Mouse (Mus musculus): Measurements from ENCODE around the gene Ddx20. TPM values are rescaled to one million over a fixed set of nuclear protein-coding genes. Genes with fewer than 3 reads are reported as not detected.

Ddx20 gene
- polyA plus RNA-seq (2014; fragmentation: Nextera tagmentation; extraction: Ambion mirVana) = 40.7 and 45.6 TPM in 2 replicates

DNA sequence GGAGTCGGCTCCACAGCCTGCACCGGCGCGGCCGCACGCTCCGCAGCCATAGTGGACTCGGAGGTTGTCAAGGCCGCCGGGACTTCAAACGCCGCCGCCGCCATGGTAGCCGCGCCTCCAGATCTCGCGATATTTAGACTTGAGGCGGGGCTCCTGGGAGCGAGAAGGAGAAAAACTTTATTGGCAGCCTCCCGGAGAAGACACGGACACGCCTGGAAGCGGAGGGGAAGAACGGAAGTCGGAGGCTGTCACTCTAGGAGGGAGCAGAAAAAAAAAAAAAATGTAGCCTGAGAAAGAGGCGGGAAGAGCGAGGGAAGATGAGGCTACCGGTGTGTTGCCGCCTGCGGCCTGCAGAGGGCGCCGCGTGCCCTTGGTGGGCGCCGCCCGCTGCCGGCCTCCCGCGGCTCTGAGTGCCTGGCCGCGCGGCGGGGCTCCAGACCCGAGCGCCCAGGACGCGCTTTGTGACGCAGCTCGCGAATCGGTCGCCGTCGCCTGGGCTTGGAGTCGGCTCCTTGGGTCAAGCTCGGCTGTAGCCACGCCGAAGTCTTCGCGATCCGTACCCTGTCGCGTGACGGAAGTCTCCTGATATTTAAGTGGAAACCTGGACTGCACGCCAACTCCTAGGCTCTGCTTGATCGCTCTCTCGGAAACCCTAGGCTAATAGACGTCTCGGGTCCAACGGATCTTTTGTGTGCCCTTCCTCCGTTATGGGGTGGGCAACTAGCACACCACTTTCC lies at the start of gene Ddx20:
Gene Ddx20 (minus strand): TSS at position 251 of the 737 bp plus-strand sequence.
- no peaks in the 10 kb centered on the region for H3K4me1 ChIP-seq (replicated peaks; ENCODE audit: control insufficient read depth, insufficient read depth, low read length)
- no peaks in the 10 kb centered on the region for H3K27me3 ChIP-seq (ENCODE audit: control insufficient read depth, insufficient read depth, low read length)
- H3K27ac ChIP-seq (ENCODE audit: low read depth, low read length) = peak within 1 kb of the TSS; percentile 65
- DNase-seq (ENCODE audit: low spot score) = peak; percentile 98
- peak within 1 kb of the TSS; percentile 95 for H3K9ac ChIP-seq (ENCODE audit: low read depth, low read length)
- peak within 1 kb of the TSS; percentile 92 for H3K4me3 ChIP-seq (ENCODE audit: low read depth, low read length)
- peak within 1 kb of the TSS; percentile 49 for H3K4me2 ChIP-seq (replicated peaks; ENCODE audit: low read depth, low read length)
- H3K9me3 ChIP-seq (ENCODE audit: control insufficient read depth, low read length) = no peaks in the 10 kb centered on the region
- ATAC-seq (ENCODE audit: low FRiP score) = peak; percentile 96
- H3K36me3 ChIP-seq (ENCODE audit: control insufficient read depth, insufficient read depth, low read length) = no peaks in the 10 kb centered on the region
- under 1% methylated on average over 68 of the region's 72 CpGs for WGBS

DNA sequence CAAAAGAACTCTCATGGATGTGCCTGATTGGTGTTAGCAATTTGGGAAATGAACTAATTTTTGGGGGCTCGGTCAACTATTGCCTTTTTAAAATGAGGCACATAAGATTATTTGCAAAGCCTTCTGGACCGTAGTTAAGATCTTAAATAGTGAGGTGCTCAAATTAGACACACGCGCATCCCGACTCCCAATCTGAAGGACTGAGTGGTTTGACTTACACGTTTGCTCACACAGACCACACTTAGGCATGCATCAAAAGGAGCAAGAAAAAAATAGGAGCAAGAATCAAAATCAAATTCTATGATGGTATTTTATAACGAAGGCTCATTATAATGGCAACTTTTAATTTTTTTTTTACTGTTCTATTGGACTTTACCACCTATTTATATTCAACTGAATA lies 49.7 kb upstream of the Ddx20 start:
- no peak for DNase-seq (ENCODE audit: low spot score)
- no peak overlapping the region for H3K9ac ChIP-seq (ENCODE audit: low read depth, low read length)
- H3K36me3 ChIP-seq (ENCODE audit: control insufficient read depth, insufficient read depth, low read length) = no peaks in the 10 kb centered on the region
- no peaks in the 10 kb centered on the region for H3K27me3 ChIP-seq (ENCODE audit: control insufficient read depth, insufficient read depth, low read length)
- no peak for ATAC-seq (ENCODE audit: low FRiP score)
- H3K4me2 ChIP-seq (replicated peaks; ENCODE audit: low read depth, low read length) = no peak overlapping the region
- H3K4me3 ChIP-seq (ENCODE audit: low read depth, low read length) = no peak overlapping the region
- H3K27ac ChIP-seq (ENCODE audit: low read depth, low read length) = no peak overlapping the region
- H3K4me1 ChIP-seq (replicated peaks; ENCODE audit: control insufficient read depth, insufficient read depth, low read length) = no peaks in the 10 kb centered on the region
- H3K9me3 ChIP-seq (ENCODE audit: control insufficient read depth, low read length) = no peaks in the 10 kb centered on the region
- WGBS = 89% methylated on average over 7 of the region's 7 CpGs

DNA sequence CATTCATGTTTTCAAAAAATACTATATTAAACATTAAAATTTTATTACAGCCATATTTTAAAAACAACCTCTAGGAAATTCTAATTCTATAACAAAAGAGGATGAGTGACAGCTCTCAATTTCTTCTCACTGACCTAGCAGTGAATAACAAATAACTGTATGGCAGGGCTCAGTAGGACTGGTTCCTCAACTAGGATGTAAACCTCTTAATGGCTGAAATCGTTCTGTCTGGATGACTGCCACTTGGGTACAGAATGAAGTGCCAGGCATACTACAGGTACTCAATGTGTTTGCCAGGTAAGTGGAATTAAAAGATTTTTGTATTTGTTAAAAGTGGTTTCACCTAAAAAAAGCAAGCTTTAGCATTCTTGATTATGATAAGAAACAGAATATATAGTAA lies 48.8 kb upstream of the Ddx20 start:
- ATAC-seq (ENCODE audit: low FRiP score) (no peak), DNase-seq (ENCODE audit: low spot score) (no peak)
- H3K27ac ChIP-seq (ENCODE audit: low read depth, low read length) = no peak overlapping the region
- H3K9me3 ChIP-seq (ENCODE audit: control insufficient read depth, low read length) = no peaks in the 10 kb centered on the region
- no peak overlapping the region for H3K4me2 ChIP-seq (replicated peaks; ENCODE audit: low read depth, low read length)
- 89% methylated on average over 1 of the region's 1 CpGs for WGBS
- H3K4me3 ChIP-seq (ENCODE audit: low read depth, low read length) = no peak overlapping the region
- H3K9ac ChIP-seq (ENCODE audit: low read depth, low read length) = no peak overlapping the region
- no peaks in the 10 kb centered on the region for H3K36me3 ChIP-seq (ENCODE audit: control insufficient read depth, insufficient read depth, low read length)
- H3K27me3 ChIP-seq (ENCODE audit: control insufficient read depth, insufficient read depth, low read length) = no peaks in the 10 kb centered on the region
- H3K4me1 ChIP-seq (replicated peaks; ENCODE audit: control insufficient read depth, insufficient read depth, low read length) = no peaks in the 10 kb centered on the region

DNA sequence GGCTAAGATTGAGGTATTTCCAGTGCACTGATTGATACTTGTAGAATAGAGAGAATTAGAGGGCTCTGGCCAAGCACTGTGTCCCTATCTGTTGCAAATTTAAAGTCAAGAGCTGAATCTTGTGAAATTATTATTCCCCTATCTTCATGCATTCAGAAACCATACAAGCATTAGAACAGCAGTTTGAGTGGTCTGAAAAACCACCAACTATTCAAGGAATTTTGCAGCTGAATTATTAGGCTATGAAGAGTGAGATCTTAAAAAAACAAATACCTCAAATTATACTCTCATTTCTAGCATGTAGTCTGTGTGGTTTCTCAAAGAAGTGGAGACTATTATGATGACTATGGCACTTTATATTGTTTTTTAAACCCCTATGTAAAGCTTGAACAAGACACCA lies 47.9 kb upstream of the Ddx20 start:
- Histone ChIP-seq H3K9ac (ENCODE audit: low read depth, low read length) (no peak overlapping the region), H3K4me3 (ENCODE audit: low read depth, low read length) (no peak overlapping the region), H3K27ac (ENCODE audit: low read depth, low read length) (no peak overlapping the region), H3K36me3 (ENCODE audit: control insufficient read depth, insufficient read depth, low read length) (no peaks in the 10 kb centered on the region), H3K27me3 (ENCODE audit: control insufficient read depth, insufficient read depth, low read length) (no peaks in the 10 kb centered on the region), H3K9me3 (ENCODE audit: control insufficient read depth, low read length) (no peaks in the 10 kb centered on the region), H3K4me1 (replicated peaks; ENCODE audit: control insufficient read depth, insufficient read depth, low read length) (no peaks in the 10 kb centered on the region), H3K4me2 (replicated peaks; ENCODE audit: low read depth, low read length) (no peak overlapping the region)
- DNase-seq (ENCODE audit: low spot score) (no peak), ATAC-seq (ENCODE audit: low FRiP score) (no peak)

DNA sequence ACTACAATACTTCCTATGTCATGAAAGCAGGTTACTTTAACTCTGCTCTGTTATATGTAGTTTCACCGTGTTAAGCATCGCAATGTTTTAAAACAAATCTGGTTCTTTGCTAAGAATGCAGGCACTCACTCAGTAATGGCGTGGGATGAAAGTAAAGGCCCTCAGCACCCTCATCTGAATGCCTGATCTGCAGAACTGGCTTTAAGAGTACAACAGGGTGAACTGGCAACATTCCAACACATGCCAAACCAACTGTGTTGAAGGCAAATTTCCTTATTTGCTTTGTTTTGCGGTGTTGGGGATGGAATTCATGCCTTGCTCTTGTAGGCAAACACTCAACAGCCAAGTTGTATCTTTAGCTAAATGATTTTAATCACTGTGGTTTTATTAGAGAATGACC lies 46.2 kb upstream of the Ddx20 start:
- 96% methylated on average over 4 of the region's 4 CpGs for WGBS
- DNase-seq (ENCODE audit: low spot score) = no peak

DNA sequence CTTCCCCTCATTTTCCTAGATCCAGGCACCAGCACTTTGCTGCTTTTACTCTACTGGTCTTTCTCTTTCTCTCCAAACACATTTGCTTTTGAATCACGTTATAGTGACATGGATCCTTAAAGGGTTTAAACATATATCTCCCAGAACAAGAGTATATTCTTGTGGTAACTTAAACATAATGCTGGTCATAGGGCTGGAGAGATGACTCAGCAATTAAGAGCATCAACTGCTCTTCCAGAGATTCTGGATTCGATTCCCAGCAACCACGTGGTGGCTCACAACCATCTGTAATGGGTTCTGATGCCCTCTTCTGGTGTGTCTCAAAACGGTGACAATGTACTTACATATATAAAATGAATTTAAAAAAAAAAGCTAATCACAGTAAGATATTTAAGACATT lies 45.0 kb upstream of the Ddx20 start:
- no peaks in the 10 kb centered on the region for H3K27me3 ChIP-seq (ENCODE audit: control insufficient read depth, insufficient read depth, low read length)
- H3K9ac ChIP-seq (ENCODE audit: low read depth, low read length) = no peak overlapping the region
- 87% methylated on average over 4 of the region's 4 CpGs for WGBS

More for the DNA sequence above, 46.2 kb upstream of the Ddx20 start:
- no peak overlapping the region for H3K9ac ChIP-seq (ENCODE audit: low read depth, low read length)
- H3K4me1 ChIP-seq (replicated peaks; ENCODE audit: control insufficient read depth, insufficient read depth, low read length) = no peaks in the 10 kb centered on the region
- no peak for ATAC-seq (ENCODE audit: low FRiP score)
- no peaks in the 10 kb centered on the region for H3K27me3 ChIP-seq (ENCODE audit: control insufficient read depth, insufficient read depth, low read length)
- no peak overlapping the region for H3K4me3 ChIP-seq (ENCODE audit: low read depth, low read length)
- H3K27ac ChIP-seq (ENCODE audit: low read depth, low read length) = no peak overlapping the region
- H3K9me3 ChIP-seq (ENCODE audit: control insufficient read depth, low read length) = no peaks in the 10 kb centered on the region
- H3K36me3 ChIP-seq (ENCODE audit: control insufficient read depth, insufficient read depth, low read length) = no peaks in the 10 kb centered on the region
- H3K4me2 ChIP-seq (replicated peaks; ENCODE audit: low read depth, low read length) = no peak overlapping the region

DNA sequence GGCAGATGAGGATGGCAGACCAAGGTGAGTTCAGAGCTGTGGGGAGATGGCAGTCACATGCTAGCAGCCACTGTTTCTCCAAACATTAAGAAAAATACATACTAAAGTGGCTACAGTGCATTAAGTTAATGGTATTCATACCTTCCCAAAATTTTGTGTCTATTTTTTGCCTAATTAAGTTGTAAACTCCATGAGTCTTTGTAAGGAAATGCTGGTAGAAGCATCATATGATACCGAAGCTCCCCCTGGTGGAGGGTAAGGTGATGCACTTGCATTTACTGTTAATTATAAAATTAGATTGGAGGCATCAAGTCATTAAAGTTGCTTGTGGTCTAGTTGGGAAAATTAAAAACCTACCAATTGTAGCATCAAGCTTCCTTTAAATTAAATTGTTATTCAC lies 38.7 kb upstream of the Ddx20 start:
- Histone ChIP-seq H3K9me3 (ENCODE audit: control insufficient read depth, low read length) (no peaks in the 10 kb centered on the region), H3K27ac (ENCODE audit: low read depth, low read length) (no peak overlapping the region), H3K36me3 (ENCODE audit: control insufficient read depth, insufficient read depth, low read length) (no peaks in the 10 kb centered on the region), H3K4me3 (ENCODE audit: low read depth, low read length) (no peak overlapping the region), H3K4me2 (replicated peaks; ENCODE audit: low read depth, low read length) (no peak overlapping the region), H3K27me3 (ENCODE audit: control insufficient read depth, insufficient read depth, low read length) (no peaks in the 10 kb centered on the region), H3K4me1 (replicated peaks; ENCODE audit: control insufficient read depth, insufficient read depth, low read length) (no peaks in the 10 kb centered on the region), H3K9ac (ENCODE audit: low read depth, low read length) (no peak overlapping the region)
- WGBS = 2% methylated on average over 1 of the region's 1 CpGs
- DNase-seq (ENCODE audit: low spot score) (peak; percentile 72), ATAC-seq (ENCODE audit: low FRiP score) (no peak)

More for the DNA sequence above, 45.0 kb upstream of the Ddx20 start:
- H3K4me2 ChIP-seq (replicated peaks; ENCODE audit: low read depth, low read length) = no peak overlapping the region
- H3K36me3 ChIP-seq (ENCODE audit: control insufficient read depth, insufficient read depth, low read length) = no peaks in the 10 kb centered on the region
- H3K9me3 ChIP-seq (ENCODE audit: control insufficient read depth, low read length) = no peaks in the 10 kb centered on the region
- no peak for ATAC-seq (ENCODE audit: low FRiP score)
- no peaks in the 10 kb centered on the region for H3K4me1 ChIP-seq (replicated peaks; ENCODE audit: control insufficient read depth, insufficient read depth, low read length)
- H3K27ac ChIP-seq (ENCODE audit: low read depth, low read length) = no peak overlapping the region
- no peak overlapping the region for H3K4me3 ChIP-seq (ENCODE audit: low read depth, low read length)
- DNase-seq (ENCODE audit: low spot score) = no peak

- H3K4me3 ChIP-seq (ENCODE audit: low read depth, low read length) = no peak overlapping the region
- ATAC-seq (ENCODE audit: low FRiP score) = no peak
- 87% methylated on average over 3 of the region's 3 CpGs for WGBS
These were observed 35.1 kb upstream of the Ddx20 start for GRCm38 (mm10) chr3:105722510-105722909.

DNA sequence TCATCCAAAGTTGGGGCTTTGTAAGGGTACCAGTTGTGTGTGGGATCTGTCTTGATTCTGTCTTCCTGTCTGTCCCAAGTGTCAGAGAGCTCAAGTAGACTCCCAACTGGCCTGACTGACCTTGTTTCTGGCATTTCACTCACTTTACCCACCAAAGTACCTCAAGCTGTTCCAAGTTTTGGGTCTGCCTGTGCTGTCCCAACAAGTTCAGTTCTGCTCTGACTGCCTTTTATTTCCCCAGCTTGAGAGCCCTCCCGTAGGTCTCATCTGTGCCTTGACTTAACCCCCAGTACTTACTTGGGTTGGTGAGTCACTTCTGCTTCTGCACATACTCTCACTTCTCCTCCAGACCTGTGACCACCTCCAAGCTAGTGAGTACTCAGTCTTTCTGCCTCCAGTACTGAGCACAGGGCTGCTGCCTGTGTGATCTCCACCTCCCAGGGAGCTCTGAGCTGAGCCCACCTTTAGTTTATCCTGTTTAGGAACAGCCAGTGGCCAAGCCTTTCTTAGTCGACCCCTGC lies 34.4 kb upstream of the Ddx20 start:
- Histone ChIP-seq H3K4me3 (ENCODE audit: low read depth, low read length) (no peak overlapping the region), H3K27ac (ENCODE audit: low read depth, low read length) (no peak overlapping the region), H3K9me3 (ENCODE audit: control insufficient read depth, low read length) (no peaks in the 10 kb centered on the region), H3K9ac (ENCODE audit: low read depth, low read length) (no peak overlapping the region), H3K4me2 (replicated peaks; ENCODE audit: low read depth, low read length) (no peak overlapping the region), H3K27me3 (ENCODE audit: control insufficient read depth, insufficient read depth, low read length) (no peaks in the 10 kb centered on the region), H3K36me3 (ENCODE audit: control insufficient read depth, insufficient read depth, low read length) (no peaks in the 10 kb centered on the region), H3K4me1 (replicated peaks; ENCODE audit: control insufficient read depth, insufficient read depth, low read length) (no peaks in the 10 kb centered on the region)
- no peak for DNase-seq (ENCODE audit: low spot score)
- no peak for ATAC-seq (ENCODE audit: low FRiP score)
- WGBS = 74% methylated on average over 2 of the region's 2 CpGs

More at GRCm38 (mm10) chr3:105722510-105722909, 35.1 kb upstream of the Ddx20 start:
- no peak overlapping the region for H3K4me2 ChIP-seq (replicated peaks; ENCODE audit: low read depth, low read length)
- no peaks in the 10 kb centered on the region for H3K27me3 ChIP-seq (ENCODE audit: control insufficient read depth, insufficient read depth, low read length)
- no peak overlapping the region for H3K27ac ChIP-seq (ENCODE audit: low read depth, low read length)
- no peaks in the 10 kb centered on the region for H3K9me3 ChIP-seq (ENCODE audit: control insufficient read depth, low read length)
- no peaks in the 10 kb centered on the region for H3K36me3 ChIP-seq (ENCODE audit: control insufficient read depth, insufficient read depth, low read length)
- H3K4me1 ChIP-seq (replicated peaks; ENCODE audit: control insufficient read depth, insufficient read depth, low read length) = no peaks in the 10 kb centered on the region
- H3K9ac ChIP-seq (ENCODE audit: low read depth, low read length) = no peak overlapping the region
- no peak for DNase-seq (ENCODE audit: low spot score)
